25 mouse cellular contexts compared by ENCODE assay signal in the genomic region with DNA sequence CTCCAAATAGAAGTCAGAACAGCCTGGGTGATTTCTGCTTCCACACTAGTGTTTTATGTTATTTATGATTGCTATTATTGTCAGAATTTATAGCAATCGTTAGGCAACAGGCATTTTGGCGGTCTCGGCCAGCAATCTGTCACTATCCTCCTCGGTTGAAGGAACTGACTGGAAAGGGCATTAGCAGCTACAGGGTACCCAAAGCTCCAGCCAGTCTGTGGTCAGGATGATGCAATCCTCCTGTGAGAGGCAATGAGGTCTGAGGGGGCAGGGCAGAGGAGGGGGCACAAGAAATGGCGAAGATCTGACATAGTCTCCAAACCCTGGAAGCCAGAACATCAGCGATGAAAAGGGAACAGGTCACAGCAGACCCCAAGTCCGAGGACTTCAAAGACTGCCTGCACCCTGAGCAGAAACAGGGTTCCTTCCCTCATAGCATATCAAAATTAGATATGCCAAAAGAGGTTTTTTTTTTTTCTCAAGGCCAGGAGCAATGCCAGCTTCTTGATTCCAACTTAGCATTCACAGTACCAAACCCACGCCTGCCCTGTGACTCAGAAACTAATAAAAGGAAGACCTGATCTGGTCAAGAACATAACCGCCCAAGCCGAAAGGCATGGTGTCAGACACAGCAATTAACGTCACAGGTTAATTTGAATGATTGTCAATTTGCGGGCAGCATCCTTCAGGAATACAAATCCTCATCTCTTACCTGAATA.
DNase-seq lines count a peak whose midpoint lies in the region; ATAC-seq and TF ChIP-seq lines count a peak whose summit lies in the region.
"Had no signal": no experiment of that assay in that cellular context is flagged by ENCODE, and none has a peak within 500 bp of the region (broad histone marks: within the 10 kb centered on the region; RNA-seq: fewer than 3 reads in every experiment).

No protein-coding gene starts in this region.

- no peak overlapping the region for H3K27ac ChIP-seq in hindbrain, postnatal 0 days
- no peak overlapping the region for H3K27ac ChIP-seq in hindbrain, embryonic 16.5 days (ENCODE audit: low read depth, low read length)
- no peak overlapping the region for H3K27ac ChIP-seq in liver, embryonic 12.5 days
- no peak overlapping the region for H3K27ac ChIP-seq in thymus, adult 2 months (ENCODE audit: control insufficient read depth, insufficient read depth, low read length)
- H3K27ac ChIP-seq: embryonic facial prominence, embryonic 12.5 days; gastrocnemius, adult 2 months; heart, embryonic 13.5 days; hindbrain, embryonic 14.5 days; kidney, embryonic 15.5 days; limb, embryonic 13.5 days had no signal

- peak; percentile 83 for ATAC-seq in hindbrain, postnatal 0 days
- ATAC-seq in hindbrain, embryonic 16.5 days = no peak; the same call in 1 of the 2 replicates
- ATAC-seq in Patski = peak; percentile 73
- no peak for ATAC-seq in liver, embryonic 12.5 days
- ATAC-seq: forebrain, embryonic 16.5 days; liver, postnatal 0 days had no signal

- peaks cover 4% of the 10 kb centered on the region; the same call in 1 of the 2 replicates for H3K4me1 ChIP-seq in hindbrain, postnatal 0 days (ENCODE audit: insufficient read depth, low read length)
- H3K4me1 ChIP-seq in hindbrain, embryonic 16.5 days (ENCODE audit: control insufficient read depth, insufficient read depth, low read depth, low read length) = peaks cover 3% of the 10 kb centered on the region
- H3K4me1 ChIP-seq in liver, embryonic 12.5 days = no peaks in the 10 kb centered on the region
- no peaks in the 10 kb centered on the region for H3K4me1 ChIP-seq in thymus, adult 2 months (replicated peaks; ENCODE audit: control insufficient read depth, insufficient read depth, low read length)
- H3K4me1 ChIP-seq: heart, embryonic 13.5 days; kidney, embryonic 15.5 days had no signal

- H3K9me3 ChIP-seq in hindbrain, postnatal 0 days (ENCODE audit: low read length) = no peaks in the 10 kb centered on the region
- no peaks in the 10 kb centered on the region for H3K9me3 ChIP-seq in hindbrain, embryonic 16.5 days (ENCODE audit: control insufficient read depth, low read length)
- no peaks in the 10 kb centered on the region for H3K9me3 ChIP-seq in liver, embryonic 12.5 days (replicated peaks)
- H3K9me3 ChIP-seq: embryonic facial prominence, embryonic 12.5 days; heart, embryonic 13.5 days; kidney, embryonic 15.5 days; limb, embryonic 13.5 days had no signal

- WGBS in hindbrain, postnatal 0 days = 61% methylated on average over 12 of the region's 12 CpGs
- WGBS in hindbrain, embryonic 16.5 days = 76% methylated on average over 12 of the region's 12 CpGs
- 56% methylated on average over 12 of the region's 12 CpGs for WGBS in liver, embryonic 12.5 days (ENCODE audit: insufficient replicate concordance)
- 55% methylated on average over 12 of the region's 12 CpGs for WGBS in thymus, adult 2 months

- no peak for TF ChIP-seq POLR2A in thymus, adult 2 months (IDR thresholded peaks at IDR 0.05; ENCODE audit: control insufficient read depth, extremely low read depth, insufficient read depth, low read length, poor library complexity)

- no peak overlapping the region for H3K4me3 ChIP-seq in hindbrain, postnatal 0 days (ENCODE audit: low read length)
- no peak overlapping the region for H3K4me3 ChIP-seq in hindbrain, embryonic 16.5 days (ENCODE audit: low read length)
- no peak overlapping the region for H3K4me3 ChIP-seq in liver, embryonic 12.5 days
- H3K4me3 ChIP-seq in thymus, adult 2 months (ENCODE audit: control insufficient read depth, insufficient read depth, low read length) = no peak overlapping the region
- H3K4me3 ChIP-seq: embryonic facial prominence, embryonic 12.5 days; gastrocnemius, adult 2 months; heart, embryonic 13.5 days; kidney, embryonic 15.5 days; limb, embryonic 13.5 days had no signal

- CTCF ChIA-PET in Patski (lab: Charles Lee) = no interaction called here

- no peak overlapping the region for H3K9ac ChIP-seq in hindbrain, postnatal 0 days (replicated peaks; ENCODE audit: low read length)
- no peak overlapping the region for H3K9ac ChIP-seq in hindbrain, embryonic 16.5 days (ENCODE audit: low read depth, low read length)
- H3K9ac ChIP-seq in liver, embryonic 12.5 days = no peak overlapping the region
- H3K9ac ChIP-seq: embryonic facial prominence, embryonic 12.5 days; heart, embryonic 13.5 days; hindbrain, embryonic 14.5 days; kidney, embryonic 15.5 days; limb, embryonic 13.5 days; liver, postnatal 0 days had no signal

- no peak for TF ChIP-seq CTCF in hindbrain, postnatal 0 days (IDR thresholded peaks at IDR 0.05; ENCODE audit: low read depth)
- TF ChIP-seq CTCF in Patski (IDR thresholded peaks at IDR 0.05) = no peak
- TF ChIP-seq CTCF in thymus, adult 2 months (IDR thresholded peaks at IDR 0.05; ENCODE audit: borderline replicate concordance, control insufficient read depth, extremely low read depth, insufficient read depth, low read length, poor library complexity) = no peak

- in situ Hi-C loops in Patski (cut with MboI; ENCODE audit: low pct_unique_long_range_greater_than_20kb) = no loop called here

- no peak overlapping the region for H3K4me2 ChIP-seq in hindbrain, postnatal 0 days (ENCODE audit: low read depth, low read length)
- no peak overlapping the region for H3K4me2 ChIP-seq in hindbrain, embryonic 16.5 days (ENCODE audit: low read length)
- H3K4me2 ChIP-seq in liver, embryonic 12.5 days = no peak overlapping the region
- H3K4me2 ChIP-seq: embryonic facial prominence, embryonic 12.5 days; heart, embryonic 13.5 days; hindbrain, embryonic 14.5 days; kidney, embryonic 15.5 days; limb, embryonic 13.5 days; liver, embryonic 11.5 days; midbrain, embryonic 11.5 days had no signal

- no peaks in the 10 kb centered on the region for H3K36me3 ChIP-seq in hindbrain, postnatal 0 days (ENCODE audit: insufficient read depth, low read length)
- no peaks in the 10 kb centered on the region for H3K36me3 ChIP-seq in hindbrain, embryonic 16.5 days (ENCODE audit: control insufficient read depth, insufficient read depth, low read length)
- no peaks in the 10 kb centered on the region for H3K36me3 ChIP-seq in liver, embryonic 12.5 days
- H3K36me3 ChIP-seq in thymus, adult 2 months (ENCODE audit: control insufficient read depth, insufficient read depth, low read length) = no peaks in the 10 kb centered on the region
- H3K36me3 ChIP-seq: embryonic facial prominence, embryonic 12.5 days; heart, embryonic 13.5 days; kidney, embryonic 15.5 days; limb, embryonic 13.5 days had no signal

- no peaks in the 10 kb centered on the region for H3K27me3 ChIP-seq in hindbrain, postnatal 0 days (ENCODE audit: insufficient read depth, low read length)
- no peaks in the 10 kb centered on the region for H3K27me3 ChIP-seq in hindbrain, embryonic 16.5 days (replicated peaks; ENCODE audit: control insufficient read depth, insufficient read depth, low read length)
- no peaks in the 10 kb centered on the region for H3K27me3 ChIP-seq in Patski
- no peaks in the 10 kb centered on the region for H3K27me3 ChIP-seq in liver, embryonic 12.5 days (replicated peaks)
- no peaks in the 10 kb centered on the region for H3K27me3 ChIP-seq in thymus, adult 2 months (ENCODE audit: control insufficient read depth, insufficient read depth, low read length)
- H3K27me3 ChIP-seq: embryonic facial prominence, embryonic 12.5 days; heart, embryonic 13.5 days; kidney, embryonic 15.5 days; limb, embryonic 13.5 days had no signal

- DNase-seq in hindbrain, postnatal 0 days (ENCODE audit: low spot score) = peak; percentile 52
- DNase-seq in Patski (ENCODE audit: low read depth, low spot score) = peak; percentile 83
- peak; percentile 20 for DNase-seq in adrenal gland, postnatal 14 days
- DNase-seq in heart, adult 8-10 months (ENCODE audit: low spot score) = no peak
- no peak for DNase-seq in thymus, adult 2 months
- DNase-seq: cerebellum, adult 2 months; embryo, embryonic 11 days; gastrocnemius, adult 2 months; gastrocnemius, postnatal 36 days; heart, adult 18-20 months; heart, postnatal 10 days; kidney, adult 18-20 months; kidney, postnatal 25 days; liver, postnatal 0 days; lung, postnatal 36 days had no signal

- POLR2A ChIA-PET in Patski (lab: Charles Lee) = interaction anchor here (0.5 kb wide), 1 partner anchor 498 kb away, joined by 3 read pairs; no protein-coding TSS in a partner anchor

Comparison
In these comparisons a context has a peak if more than half of its experiments do, and no peak if none do; other contexts are left out.
1. ATAC-seq: peak in hindbrain, postnatal 0 days (single experiment) and Patski (single experiment); none in hindbrain, embryonic 16.5 days (single experiment) and liver, embryonic 12.5 days (single experiment).
2. DNase-seq: peak in hindbrain, postnatal 0 days (single experiment), Patski (single experiment) and adrenal gland, postnatal 14 days (single experiment); none in heart, adult 8-10 months (single experiment) and thymus, adult 2 months (single experiment).